Mouse (Mus musculus): Measurements from ENCODE around the gene Camk2d.

Camk2d gene

DNA sequence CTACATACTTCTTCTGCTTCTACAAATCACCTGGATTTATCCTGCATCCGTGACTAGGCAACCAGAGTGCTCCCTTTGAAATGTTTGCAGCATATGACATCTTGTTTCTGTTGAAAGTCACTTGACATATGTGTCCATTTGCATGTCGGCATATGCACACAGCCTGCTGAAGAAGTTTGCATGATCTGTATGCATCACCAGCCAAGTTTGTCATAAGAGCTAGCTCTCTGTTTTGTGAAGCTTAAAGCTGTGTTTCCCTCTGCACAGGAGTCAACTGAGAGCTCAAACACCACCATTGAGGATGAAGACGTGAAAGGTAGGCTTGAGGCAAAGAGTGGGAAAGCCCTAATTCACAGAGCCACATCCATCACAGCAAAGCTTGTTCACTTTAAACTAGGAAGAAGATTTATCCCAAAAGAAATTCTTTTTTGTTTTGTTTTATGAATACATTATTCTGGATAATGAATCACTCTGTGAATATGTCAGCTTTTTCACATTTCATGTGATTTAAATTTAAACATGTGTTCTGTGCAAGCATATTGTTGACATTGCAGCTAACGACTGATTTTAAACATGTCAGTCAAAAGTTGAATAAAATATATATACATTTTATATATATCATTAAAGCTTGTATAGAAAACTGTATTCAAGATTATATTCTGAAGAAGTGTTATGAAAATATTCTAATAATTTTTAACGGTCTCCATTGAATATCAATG lies 214.4 kb downstream of the Camk2d start:
- DNase-seq (ENCODE audit: low read depth, low spot score): no peak

DNA sequence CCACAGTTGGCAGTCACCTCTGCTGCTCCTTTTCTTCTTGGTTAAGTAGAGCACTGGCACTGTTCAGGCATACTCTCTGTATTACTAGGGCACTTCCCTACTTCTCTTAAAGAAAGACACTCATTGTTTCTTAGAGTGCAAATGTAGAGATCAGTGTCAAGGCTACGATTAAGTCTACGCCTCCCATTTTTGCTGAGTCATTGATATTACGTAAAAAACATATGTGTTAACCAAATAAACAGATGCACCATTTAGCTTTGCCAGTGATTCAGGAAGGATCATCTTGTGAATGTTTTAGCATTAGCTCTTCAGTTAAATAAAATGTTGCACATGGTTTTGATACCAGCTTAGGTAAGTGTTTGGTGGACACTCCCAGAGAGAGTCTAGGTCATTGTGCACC lies 215.5 kb downstream of the Camk2d start:
- no peak for DNase-seq (ENCODE audit: low read depth, low spot score)

DNA sequence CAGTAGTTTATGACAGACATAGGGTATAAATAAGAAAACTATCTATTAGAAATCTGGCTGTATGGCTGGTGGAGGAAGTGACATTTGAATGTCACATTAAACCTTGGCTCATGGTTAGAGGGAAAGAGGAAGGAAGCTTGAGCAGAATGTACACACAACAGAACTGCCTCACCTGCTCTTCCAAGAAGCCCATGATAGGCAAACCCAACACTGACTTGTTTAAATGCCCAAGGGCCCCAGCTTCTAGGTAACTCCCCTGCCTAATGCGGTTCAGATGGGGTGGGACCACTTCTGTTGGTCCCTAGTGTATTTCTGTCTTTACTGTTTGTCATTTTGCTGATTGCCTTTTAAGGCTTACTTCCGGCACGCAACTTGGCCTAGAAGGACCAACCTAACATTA lies 226.3 kb downstream of the Camk2d start:
- DNase-seq (ENCODE audit: low read depth, low spot score): no peak

DNA sequence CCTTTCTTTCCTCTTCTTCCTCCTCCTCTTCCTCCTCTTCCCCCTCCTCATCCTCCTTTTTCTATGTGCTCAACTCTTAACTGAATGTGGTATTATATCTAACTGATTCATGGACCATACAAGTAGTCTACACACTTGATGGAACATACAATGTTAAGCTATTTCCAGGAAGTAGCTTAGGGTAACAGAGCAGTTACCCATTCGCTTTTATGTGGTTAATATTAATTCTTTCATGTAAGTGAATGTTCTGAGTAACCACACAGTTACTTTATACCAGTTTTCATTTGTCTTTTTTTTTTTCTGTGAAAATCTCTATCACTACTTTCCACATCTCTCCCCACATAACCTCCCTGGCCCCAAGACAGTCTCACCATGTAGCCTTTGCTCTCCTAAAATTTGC lies 228.8 kb downstream of the Camk2d start:
- no peak for DNase-seq (ENCODE audit: low read depth, low spot score)

DNA sequence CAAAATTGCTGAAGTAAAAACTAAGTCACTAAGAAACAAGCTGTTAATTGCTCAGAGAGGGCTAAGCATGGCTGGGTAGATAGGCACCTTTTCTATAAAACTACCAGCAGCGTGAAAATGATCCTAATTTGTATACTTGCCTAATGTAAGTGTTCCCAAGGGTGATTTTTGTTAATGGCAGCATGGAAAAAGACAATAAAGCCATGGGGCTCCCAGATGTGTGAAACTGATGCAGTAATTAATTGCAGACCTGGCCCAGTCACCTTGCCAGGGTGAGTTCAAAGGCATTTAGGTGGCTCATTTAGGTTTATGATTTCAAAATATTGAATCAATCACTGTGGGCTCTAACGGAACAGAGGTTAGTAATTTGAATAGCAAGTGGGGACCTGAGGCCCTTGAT lies 230.1 kb downstream of the Camk2d start:
- no peak for DNase-seq (ENCODE audit: low read depth, low spot score)

DNA sequence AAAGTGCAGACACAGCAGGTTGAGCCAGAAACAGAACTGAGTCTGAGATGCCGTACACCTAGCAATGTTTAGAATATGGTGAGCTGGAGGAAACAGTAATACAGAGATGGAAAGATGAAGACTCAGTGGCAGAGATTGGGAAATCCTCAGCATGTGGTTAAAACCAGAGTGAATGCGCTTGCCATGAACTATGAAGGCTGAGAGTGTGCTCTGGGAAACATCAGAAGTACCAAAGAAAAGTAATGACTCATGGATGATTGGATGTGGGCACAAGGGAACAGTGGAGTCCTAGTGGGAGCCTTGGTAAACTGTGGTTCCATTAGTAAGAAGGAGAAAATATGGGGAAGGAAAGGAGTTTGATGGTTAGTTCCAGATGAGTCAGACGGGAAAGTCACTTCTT lies 231.8 kb downstream of the Camk2d start:
- no peak for DNase-seq (ENCODE audit: low read depth, low spot score)

DNA sequence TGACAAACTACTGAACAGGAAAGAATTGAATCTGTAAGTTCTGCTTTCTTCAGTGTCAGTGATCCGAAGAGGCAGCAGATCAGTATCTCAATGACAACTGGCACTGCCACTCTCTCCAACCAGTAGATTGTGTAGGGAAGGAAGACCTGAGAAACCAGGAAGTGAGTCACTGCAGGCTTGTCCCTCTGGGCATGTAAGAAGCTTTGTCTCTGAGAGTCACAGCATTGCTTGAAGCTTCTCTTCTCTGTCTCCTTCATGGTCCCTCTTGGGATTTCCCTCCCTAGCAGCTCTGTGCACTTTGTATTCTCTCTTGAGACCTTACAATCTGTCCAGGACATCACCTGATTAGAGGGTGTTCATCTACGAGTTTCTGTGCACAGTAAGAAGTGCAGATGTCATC lies 233.7 kb downstream of the Camk2d start:
- no peak for DNase-seq (ENCODE audit: low read depth, low spot score)

DNA sequence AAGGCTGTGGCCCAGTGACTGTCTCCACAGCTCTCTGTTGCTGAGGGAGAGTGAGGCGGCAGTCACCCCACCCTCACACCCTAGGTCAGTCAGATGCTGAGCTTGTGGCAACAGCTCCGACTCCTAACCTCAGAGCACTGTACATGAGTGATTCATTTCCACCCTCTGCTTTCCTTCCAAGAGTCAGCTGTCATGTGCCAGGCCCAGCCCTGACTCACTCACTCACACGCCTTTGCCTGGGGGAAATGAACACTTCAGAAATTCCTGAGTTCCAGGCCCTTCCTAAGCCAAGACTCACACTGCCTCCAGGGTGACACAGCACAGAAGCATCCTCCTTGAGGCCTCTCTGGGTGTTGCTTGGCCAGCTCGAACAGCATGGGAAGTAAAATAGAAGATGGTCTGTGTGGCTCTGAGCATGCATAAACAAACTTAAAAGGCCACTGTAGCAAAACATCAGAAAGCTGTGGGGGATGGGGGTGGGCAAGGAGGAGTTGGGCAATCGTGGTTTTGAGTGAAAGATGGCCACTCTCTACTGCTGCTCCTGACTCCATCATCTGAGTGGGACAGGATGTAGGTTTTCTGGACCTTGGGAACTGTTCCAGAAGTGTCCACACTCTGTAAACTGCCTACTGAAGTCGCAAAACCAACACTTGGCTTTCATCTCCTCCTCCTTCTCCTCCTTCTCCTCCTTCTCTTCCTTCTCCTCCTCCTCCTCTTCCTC lies 235.5 kb downstream of the Camk2d start:
- no peak for DNase-seq (ENCODE audit: low read depth, low spot score)

DNA sequence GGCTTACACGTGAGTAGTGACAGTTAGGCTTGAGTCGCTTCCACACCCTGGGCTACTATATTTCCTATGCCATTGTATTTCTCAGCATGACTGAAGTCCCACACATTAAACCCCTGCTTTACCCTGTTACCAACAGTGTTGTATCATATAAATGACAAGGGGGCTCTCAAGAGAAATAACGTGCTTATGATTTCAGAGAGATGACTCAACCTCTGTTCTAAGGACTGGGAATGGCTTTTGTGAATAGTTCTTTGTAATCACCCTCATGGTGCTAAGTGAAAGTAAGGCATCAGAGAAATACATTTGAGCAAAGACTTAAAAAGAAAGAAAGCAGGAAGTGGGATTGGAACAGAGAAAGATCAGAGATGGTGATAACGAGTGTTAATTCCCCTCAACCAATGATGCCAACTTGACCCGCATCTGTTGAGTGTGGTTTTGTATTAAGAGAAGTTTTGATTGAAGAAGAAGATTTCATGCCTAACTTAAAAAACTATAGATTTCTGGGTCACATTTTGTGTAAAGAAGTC lies 238.6 kb downstream of the Camk2d start:
- no peak for DNase-seq (ENCODE audit: low read depth, low spot score)

DNA sequence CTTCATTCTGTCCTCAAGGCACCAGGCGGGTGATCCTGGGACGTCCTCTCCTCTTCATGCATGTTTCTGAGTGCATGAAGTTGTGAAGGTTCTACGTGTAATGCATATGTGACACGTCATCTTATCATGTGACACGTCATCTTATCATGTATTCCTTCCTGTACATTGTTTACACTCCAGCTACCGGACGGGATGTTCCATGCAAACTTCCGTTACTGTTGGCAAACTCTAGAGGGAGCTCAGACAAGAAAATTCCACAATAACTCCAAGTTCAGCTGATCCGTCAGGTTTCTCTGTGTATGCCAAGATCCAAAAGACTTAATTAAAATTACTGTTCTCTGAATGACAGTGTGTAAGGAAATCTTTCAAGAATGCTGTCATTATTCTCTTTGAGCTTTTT lies 246.7 kb downstream of the Camk2d start:
- no peak for DNase-seq (ENCODE audit: low read depth, low spot score)

DNA sequence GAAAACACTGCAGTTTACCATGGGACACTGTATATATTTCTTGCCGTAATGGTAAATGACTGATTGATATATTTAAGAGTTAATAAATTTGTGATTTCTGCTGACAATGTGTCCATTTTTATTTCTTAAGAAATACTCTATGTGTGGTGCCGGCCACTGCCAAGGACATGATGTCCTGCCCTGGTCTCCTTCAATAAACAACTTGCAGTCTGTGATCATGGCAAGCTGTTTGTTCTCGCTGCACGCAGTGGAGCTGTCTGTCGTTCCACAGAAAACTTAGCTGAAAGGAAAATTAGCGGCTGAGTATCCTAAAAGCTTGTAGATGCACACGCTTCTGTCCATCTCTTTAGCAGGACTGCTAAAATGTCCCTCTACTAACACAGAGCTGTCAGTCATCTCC lies 248.7 kb downstream of the Camk2d start:
- DNase-seq (ENCODE audit: low read depth, low spot score): no peak

DNA sequence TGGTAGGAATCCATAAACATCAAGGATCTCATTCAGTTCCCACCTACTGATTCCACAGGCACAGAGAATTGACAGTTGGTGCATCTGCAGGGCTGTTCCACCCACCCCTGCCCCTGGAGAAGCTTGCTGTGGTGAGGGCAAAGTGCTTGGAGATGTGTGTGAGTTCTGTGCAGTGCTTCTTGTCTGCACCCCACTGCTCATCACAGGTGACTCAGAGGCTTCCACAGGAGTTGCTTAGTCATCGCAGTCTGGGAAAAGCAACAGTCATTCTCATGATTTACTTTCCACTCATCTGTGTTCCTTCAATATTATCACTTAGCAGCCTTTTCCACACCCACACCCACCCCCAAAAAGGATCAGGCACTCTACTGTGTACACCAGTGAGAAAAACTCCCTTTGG lies 252.0 kb downstream of the Camk2d start:
- DNase-seq (ENCODE audit: low read depth, low spot score): no peak

DNA sequence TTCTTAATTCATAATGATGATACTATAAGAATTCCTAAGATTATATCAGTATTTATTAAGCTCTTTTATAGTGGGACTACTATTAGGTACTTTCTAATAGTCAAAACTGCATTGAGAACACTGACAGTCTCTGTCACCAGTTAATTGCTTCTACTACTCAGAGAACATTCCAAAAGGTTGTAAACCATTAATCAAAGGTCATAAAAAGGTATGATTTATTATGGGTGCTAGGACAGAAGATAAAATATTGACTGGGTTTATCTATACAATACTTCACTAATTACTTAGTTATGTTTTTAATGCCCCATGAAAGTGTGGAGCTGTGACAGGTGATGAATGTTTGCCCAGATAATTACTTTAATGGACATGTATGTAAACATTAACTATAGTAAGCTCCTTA lies 264.3 kb downstream of the Camk2d start:
- DNase-seq (ENCODE audit: low read depth, low spot score): no peak

DNA sequence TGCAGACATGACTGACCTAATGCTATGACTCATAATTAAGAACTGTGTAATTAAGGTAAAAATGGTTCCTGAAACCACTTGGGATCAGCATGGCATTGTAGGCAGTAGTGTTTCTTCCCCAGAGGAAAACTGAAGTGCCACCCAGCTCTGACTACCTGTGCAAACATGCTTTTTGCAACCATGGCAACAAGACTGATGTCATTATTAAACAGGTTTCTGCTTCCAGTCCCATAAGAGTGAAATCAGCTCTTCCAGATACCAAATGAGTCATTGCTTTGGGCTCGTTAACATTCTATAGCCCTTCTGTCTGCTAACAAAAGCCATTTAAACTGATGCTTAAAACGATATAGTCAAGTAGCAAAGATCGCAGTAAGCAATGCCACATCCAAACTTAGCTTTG lies 273.5 kb downstream of the Camk2d start:
- no peak for DNase-seq (ENCODE audit: low read depth, low spot score)

DNA sequence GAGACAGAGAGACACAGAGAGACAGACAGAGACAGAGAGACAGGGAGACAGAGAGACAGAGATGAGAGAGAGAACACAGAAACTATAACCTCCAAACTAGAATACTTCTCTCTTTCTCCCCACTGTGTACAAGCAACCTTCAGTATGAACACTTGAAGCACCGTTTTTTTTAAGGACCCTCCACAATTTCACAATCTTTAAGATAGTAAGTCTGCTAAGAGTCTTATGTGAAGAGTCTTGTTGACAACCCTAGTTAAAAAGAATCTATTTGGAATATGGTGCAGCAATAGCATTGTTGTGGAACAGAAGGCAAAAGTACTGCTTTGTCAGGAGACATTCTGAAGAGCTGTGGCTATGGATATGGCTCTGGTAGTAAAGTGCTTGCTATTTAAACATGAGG lies 274.6 kb downstream of the Camk2d start:
- no peak for DNase-seq (ENCODE audit: low read depth, low spot score)

DNA sequence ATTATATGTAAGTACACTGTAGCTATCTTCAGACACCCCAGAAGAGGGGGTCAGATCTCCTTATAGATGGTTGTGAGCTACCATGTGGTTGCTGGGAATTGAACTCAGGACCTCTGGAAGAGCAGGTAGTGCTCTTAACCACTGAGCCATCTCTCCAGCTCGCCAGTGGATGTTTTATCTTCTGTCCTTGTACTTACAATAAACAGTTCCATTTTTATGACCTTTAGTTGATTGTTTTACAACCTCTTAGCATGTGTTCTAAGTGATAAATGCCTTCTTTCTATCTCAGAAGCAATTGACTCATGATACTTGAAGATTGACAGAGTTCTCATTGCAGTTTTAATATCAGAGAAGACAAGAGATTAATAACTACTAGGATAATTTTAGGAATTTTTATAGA lies 282.1 kb downstream of the Camk2d start:
- DNase-seq (ENCODE audit: low read depth, low spot score): no peak

DNA sequence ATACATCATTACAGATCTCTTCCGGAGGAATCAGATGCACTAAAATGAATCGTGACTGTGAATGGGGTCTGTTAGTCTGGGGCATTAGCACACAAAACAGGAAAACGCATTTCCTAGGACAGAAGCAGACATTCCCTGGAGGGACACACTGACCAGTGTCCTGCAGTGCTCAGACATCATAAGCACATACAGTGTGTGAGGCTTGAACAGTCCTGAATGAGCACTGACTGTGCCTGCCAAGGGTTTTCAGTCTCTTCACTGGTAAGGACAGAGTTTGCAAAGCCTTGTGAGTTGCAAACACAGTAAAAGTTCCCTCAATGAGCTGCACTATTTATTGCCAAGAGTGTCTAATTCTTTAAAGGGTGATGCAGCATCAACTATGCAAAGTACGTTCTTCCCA lies 290.0 kb downstream of the Camk2d start:
- no peak for DNase-seq (ENCODE audit: low read depth, low spot score)

DNA sequence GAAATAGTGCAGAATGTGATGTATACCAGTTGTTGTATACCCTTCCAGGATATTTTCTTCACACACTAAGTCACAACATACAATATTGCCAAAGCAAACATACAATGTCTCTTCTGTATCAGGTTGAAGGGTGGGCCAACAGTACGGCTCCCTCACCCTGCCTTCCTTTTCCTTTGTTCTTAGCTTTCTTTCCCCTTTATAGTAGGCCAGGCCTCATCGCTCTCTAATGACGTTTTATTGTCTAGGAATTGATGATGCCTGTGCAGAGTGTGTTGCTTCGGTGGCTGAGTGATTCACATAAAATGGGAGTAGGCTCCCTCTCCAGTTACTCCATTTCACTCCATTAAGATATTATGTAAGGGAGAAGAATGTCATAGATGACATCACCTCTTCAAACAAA lies 290.5 kb downstream of the Camk2d start:
- DNase-seq (ENCODE audit: low read depth, low spot score): no peak

All from retina, postnatal 7 days (tissue).